Comparison of ENCODE assay signal across 8 mouse cellular contexts in the genomic region with DNA sequence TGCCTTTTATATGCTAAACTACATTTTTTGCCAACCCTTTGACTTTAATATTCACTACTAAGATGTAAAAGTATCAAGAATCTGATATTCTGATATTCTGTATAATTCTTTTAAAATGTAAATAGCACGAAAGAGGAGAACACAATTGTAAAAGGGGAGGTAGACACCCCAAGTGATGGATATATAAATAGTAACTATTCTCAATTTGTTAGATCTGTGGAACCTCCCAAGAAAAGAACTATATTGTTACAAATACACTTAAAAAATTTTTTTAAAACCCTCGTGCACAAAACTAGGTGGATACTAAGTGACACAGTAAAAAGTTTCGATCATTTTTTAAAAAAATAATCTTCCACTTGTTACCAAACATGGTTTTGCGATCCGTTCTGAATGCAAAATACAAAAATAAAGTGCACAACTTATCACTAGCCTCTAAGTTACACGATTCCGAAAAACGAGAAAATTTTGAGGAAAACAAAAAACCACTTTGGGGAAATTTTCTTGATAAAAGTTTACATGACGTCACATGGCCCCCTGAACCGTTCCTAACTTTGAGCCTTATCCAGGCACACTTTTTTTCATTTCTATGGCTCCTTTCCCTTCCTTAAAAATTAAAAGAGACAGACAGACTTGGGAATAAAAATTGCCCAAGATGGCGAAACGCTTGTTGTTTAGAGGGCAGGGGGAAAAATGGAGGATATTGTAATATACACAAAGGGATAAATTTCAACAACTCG.
DNase-seq lines count a peak whose midpoint lies in the region; ATAC-seq and TF ChIP-seq lines count a peak whose summit lies in the region.

No protein-coding gene starts in this region.

- H3K4me2 ChIP-seq in forebrain, postnatal 0 days (ENCODE audit: low read depth): peak overlapping the region; percentile 57
- H3K4me2 ChIP-seq in midbrain, embryonic 11.5 days: peak overlapping the region; percentile 65

- no peaks in the 10 kb centered on the region for H3K27me3 ChIP-seq in kidney, adult 2 months (replicated peaks; ENCODE audit: control insufficient read depth, insufficient read depth, low read length)
- peaks cover 12 to 15% of the 10 kb centered on the region in 2 experiments; a peak in 3 of 4 replicates for H3K27me3 ChIP-seq in MEL (ENCODE audit: control insufficient read depth in 1 of 2, insufficient read depth in 2 of 2, low read length in 2 of 2)
- no peaks in the 10 kb centered on the region for H3K27me3 ChIP-seq in forebrain, postnatal 0 days (ENCODE audit: insufficient read depth, low read length)
- no peaks in the 10 kb centered on the region for H3K27me3 ChIP-seq in midbrain, embryonic 11.5 days (ENCODE audit: control insufficient read depth, insufficient read depth, low read length)

- no peak for TF ChIP-seq CTCF in kidney, adult 2 months (conservative IDR thresholded peaks at IDR 0.05; ENCODE audit: insufficient read depth, insufficient read length, low read depth, low read length)
- no peak for TF ChIP-seq CTCF in MEL (IDR thresholded peaks at IDR 0.05 in 2 of 3, conservative IDR thresholded peaks at IDR 0.05 in 1 of 3; ENCODE audit: control insufficient read depth in 1 of 3, insufficient read depth in 1 of 3, low read depth in 2 of 3, low read length in 3 of 3, poor library complexity in 1 of 3, severe bottlenecking in 1 of 3)
- TF ChIP-seq CTCF in forebrain, postnatal 0 days (IDR thresholded peaks at IDR 0.05; ENCODE audit: low read depth): no peak

- peak overlapping the region; percentile 69 for H3K4me3 ChIP-seq in kidney, adult 2 months (ENCODE audit: insufficient read depth, low read depth, low read length)
- H3K4me3 ChIP-seq in MEL (ENCODE audit: control insufficient read depth in 1 of 2, insufficient read depth in 1 of 2, low read depth in 2 of 2, low read length in 2 of 2): peak overlapping the region; percentile 58 to 75
- H3K4me3 ChIP-seq in forebrain, postnatal 0 days (ENCODE audit: low read depth, low read length): peak overlapping the region; percentile 75
- peak overlapping the region; percentile 93 for H3K4me3 ChIP-seq in midbrain, embryonic 11.5 days (ENCODE audit: low read depth, low read length)

- ATAC-seq in forebrain, postnatal 0 days: no peak
- no peak for ATAC-seq in midbrain, embryonic 11.5 days (ENCODE audit: low FRiP score)

- TF ChIP-seq RAD21 in MEL (IDR thresholded peaks at IDR 0.05; ENCODE audit: low read depth, low read length): no peak

- DNase-seq in kidney, adult 2 months: no peak
- no peak for DNase-seq in kidney, adult 18-20 months
- DNase-seq in MEL (ENCODE audit: low read depth, low spot score): peak; percentile 50
- DNase-seq in forebrain, postnatal 0 days: no peak
- peak; percentile 91 for DNase-seq in midbrain, embryonic 11.5 days (ENCODE audit: low spot score, missing footprints)
- DNase-seq in right cerebral cortex, postnatal 10 days (ENCODE audit: low spot score in 2 of 2): no peak
- no peak for DNase-seq in frontal cortex, postnatal 10 days (ENCODE audit: low spot score in 2 of 2)
- DNase-seq in cerebellum, postnatal 25 days: no peak

- peak overlapping the region; percentile 59 for H3K9ac ChIP-seq in MEL (ENCODE audit: control insufficient read depth, low read depth, low read length, poor library complexity, severe bottlenecking)
- H3K9ac ChIP-seq in forebrain, postnatal 0 days: peak overlapping the region; percentile 96
- H3K9ac ChIP-seq in midbrain, embryonic 11.5 days (ENCODE audit: low read length): peak overlapping the region; percentile 100

- no peaks in the 10 kb centered on the region for H3K9me3 ChIP-seq in MEL (replicated peaks; ENCODE audit: insufficient read depth, low read length)
- H3K9me3 ChIP-seq in forebrain, postnatal 0 days (ENCODE audit: low read length): no peaks in the 10 kb centered on the region
- no peaks in the 10 kb centered on the region for H3K9me3 ChIP-seq in midbrain, embryonic 11.5 days (ENCODE audit: control insufficient read depth, low read length)

- TF ChIP-seq POLR2A in kidney, adult 2 months (IDR thresholded peaks at IDR 0.05; ENCODE audit: low read depth, low read length): no peak
- TF ChIP-seq POLR2A in MEL (IDR thresholded peaks at IDR 0.05; ENCODE audit: control insufficient read depth in 1 of 2, insufficient read depth in 1 of 2, low read depth in 1 of 2, low read length in 2 of 2, poor library complexity in 1 of 2): no peak

- H3K36me3 ChIP-seq in kidney, adult 2 months (ENCODE audit: control insufficient read depth, insufficient read depth, low read length): no peaks in the 10 kb centered on the region
- peaks cover 0 to 2% of the 10 kb centered on the region in 2 experiments; a peak in 1 of 4 replicates for H3K36me3 ChIP-seq in MEL (ENCODE audit: control insufficient read depth in 1 of 2, insufficient read depth in 2 of 2, low read length in 2 of 2)
- no peaks in the 10 kb centered on the region for H3K36me3 ChIP-seq in forebrain, postnatal 0 days (ENCODE audit: insufficient read depth)
- H3K36me3 ChIP-seq in midbrain, embryonic 11.5 days (ENCODE audit: control insufficient read depth, insufficient read depth, low read length): no peaks in the 10 kb centered on the region

- TF ChIP-seq EP300 in MEL (IDR thresholded peaks at IDR 0.05; ENCODE audit: low read depth in 1 of 2, low read length in 2 of 2): no peak

- H3K79me2 ChIP-seq in MEL (ENCODE audit: control insufficient read depth, insufficient read depth, low read length, poor library complexity): no peaks in the 10 kb centered on the region

- WGBS in kidney, adult 2 months: 3% methylated on average over 13 of the region's 13 CpGs
- WGBS in forebrain, postnatal 0 days: 3% methylated on average over 13 of the region's 13 CpGs
- WGBS in midbrain, embryonic 11.5 days: 5% methylated on average over 13 of the region's 13 CpGs

- peak overlapping the region; percentile 99 for H3K27ac ChIP-seq in kidney, adult 2 months (ENCODE audit: insufficient read depth, low read depth, low read length)
- H3K27ac ChIP-seq in MEL (ENCODE audit: control insufficient read depth, low read depth, low read length): peak overlapping the region; percentile 3
- peak overlapping the region; percentile 97 for H3K27ac ChIP-seq in forebrain, postnatal 0 days (ENCODE audit: low read depth, low read length)
- H3K27ac ChIP-seq in midbrain, embryonic 11.5 days (ENCODE audit: low read depth, low read length): peak overlapping the region; percentile 99

- H3K4me1 ChIP-seq in kidney, adult 2 months (ENCODE audit: control insufficient read depth, insufficient read depth, low read length): peaks cover 12% of the 10 kb centered on the region
- H3K4me1 ChIP-seq in MEL (ENCODE audit: control insufficient read depth in 1 of 2, insufficient read depth in 2 of 2, low read length in 2 of 2): peaks cover 0 to 3% of the 10 kb centered on the region in 2 experiments; a peak in 1 of 4 replicates
- H3K4me1 ChIP-seq in forebrain, postnatal 0 days (ENCODE audit: insufficient read depth): peaks cover 9% of the 10 kb centered on the region; the same call in 1 of the 2 replicates
- peaks cover 22% of the 10 kb centered on the region for H3K4me1 ChIP-seq in midbrain, embryonic 11.5 days (ENCODE audit: control insufficient read depth, insufficient read depth, low read length)

TF ChIP-seq in MEL, 35 proteins besides CTCF, POLR2A, EP300 and RAD21:
- TF ChIP-seq CHD1 (IDR thresholded peaks at IDR 0.05; ENCODE audit: low read depth, low read length): peak; percentile 54; the same call in 1 of the 2 replicates
- 0 out of 2 replicates have a peak, but pooled peaks have one; percentile 33 for TF ChIP-seq ZNF384 (IDR thresholded peaks at IDR 0.05; ENCODE audit: low read depth, low read length)
- no peak; the same call in 1 of the 2 replicates for TF ChIP-seq SIN3A (IDR thresholded peaks at IDR 0.05; ENCODE audit: low read length)

Comparison
In these comparisons a context has a peak if more than half of its experiments do, and no peak if none do; other contexts are left out.
1. DNase-seq: peak in MEL (single experiment) and midbrain, embryonic 11.5 days (single experiment); none in kidney, adult 2 months (single experiment), kidney, adult 18-20 months (single experiment), forebrain, postnatal 0 days (single experiment), right cerebral cortex, postnatal 10 days (0 of 2), frontal cortex, postnatal 10 days (0 of 2) and cerebellum, postnatal 25 days (0 of 2).
2. H3K27ac ChIP-seq: peak in every context shown above with its lines; median percentile 99 in kidney, adult 2 months; 99 in midbrain, embryonic 11.5 days; 97 in forebrain, postnatal 0 days; 3 in MEL.
3. Peak in every context shown above with its lines, with median percentiles within 50 percentile points of each other: H3K4me3 ChIP-seq and H3K9ac ChIP-seq.